Mouse (Mus musculus) thymus, adult 2 months (tissue): ENCODE measurements at regions not wholly inside any gene's neighbourhood (a gene's known extent, or its start where the extent isn't known, plus 50 kb on each side); places are given as distances from the start of the nearest gene placed in this dataset.
"Not testable (repeated sequence)": the region's sequence is repeated elsewhere in the genome, so short reads cannot be mapped to it uniquely, and the experiment has no call there.

Source experiments
- DNase-seq: peaks from one replicate; pipeline ENCODE4 v3.0.0; 2021
- H3K27ac ChIP-seq: fragments of 200-500 bp; 2 replicates; pipeline ENCODE4 v1.5.1; 2012; ENCODE audit warnings: low read length, control low read depth; ENCODE audit not compliant: control insufficient read depth, insufficient read depth
- H3K27me3 ChIP-seq: fragments of 200-500 bp; 2 replicates; pipeline ENCODE4 v1.6.1; 2012; ENCODE audit warnings: mild to moderate bottlenecking, low read length, moderate library complexity, mixed read lengths; ENCODE audit not compliant: control insufficient read depth, insufficient read depth
- H3K36me3 ChIP-seq: fragments of 200-500 bp; 2 replicates; pipeline ENCODE4 v1.6.1; 2012; ENCODE audit warnings: mild to moderate bottlenecking, low read length, moderate library complexity; ENCODE audit not compliant: control insufficient read depth, insufficient read depth
- H3K4me1 ChIP-seq: fragments of 200-500 bp; replicated peaks from 2 replicates; pipeline ENCODE4 v1.6.1; 2012; ENCODE audit warnings: low read length; ENCODE audit not compliant: control insufficient read depth, insufficient read depth
- H3K4me3 ChIP-seq: fragments of 200-500 bp; 2 replicates; pipeline ENCODE4 v1.5.1; 2012; ENCODE audit warnings: mild to moderate bottlenecking, low read length, control low read depth, moderate library complexity; ENCODE audit not compliant: control insufficient read depth, insufficient read depth
- CTCF ChIP-seq: fragments of 200-500 bp; IDR thresholded peaks from 2 replicates; pipeline ENCODE4 v1.5.1; 2012; ENCODE audit warnings: mild to moderate bottlenecking, control low read depth, low read length, moderate library complexity, borderline replicate concordance; ENCODE audit not compliant: control insufficient read depth, poor library complexity, insufficient read depth; ENCODE audit errors: extremely low read depth
- POLR2A ChIP-seq: fragments of 200-500 bp; IDR thresholded peaks from 2 replicates; pipeline ENCODE4 v1.6.1; 2012; ENCODE audit warnings: mild to moderate bottlenecking, low read length, control low read depth, moderate library complexity; ENCODE audit not compliant: control insufficient read depth, poor library complexity, insufficient read depth; ENCODE audit errors: extremely low read depth
- WGBS: fragments of 180-500 bp; shearing (Covaris S2); methylation state at CpG from one replicate; pipeline ENCODE4 v1.1.7; 2018; 5-methylcytosine and 5-hydroxymethylcytosine counted together

GRCm38 (mm10) chr13:97333801-97334534 is 93.1 kb downstream of the Enc1 start:
- TF ChIP-seq CTCF (no peak), POLR2A (no peak)
- Histone ChIP-seq H3K4me1 (no peaks in the 10 kb centered on the region), H3K27ac (no peak overlapping the region), H3K27me3 (no peaks in the 10 kb centered on the region), H3K36me3 (no peaks in the 10 kb centered on the region), H3K4me3 (no peak overlapping the region)
- 89% methylated on average over 10 of the region's 10 CpGs for WGBS
- no peak for DNase-seq

- no peaks in the 10 kb centered on the region for H3K4me1 ChIP-seq
- H3K27me3 ChIP-seq = no peaks in the 10 kb centered on the region
- H3K36me3 ChIP-seq = no peaks in the 10 kb centered on the region
- no peak for DNase-seq
- WGBS = 98% methylated on average over 14 of the region's 14 CpGs
- no peak overlapping the region for H3K27ac ChIP-seq
- no peak overlapping the region for H3K4me3 ChIP-seq
- TF ChIP-seq CTCF (no peak), POLR2A (no peak)
These were observed 90.2 kb downstream of the Enc1 start for GRCm38 (mm10) chr13:97331072-97331471.

GRCm38 (mm10) chr13:97321307-97321706 is 80.4 kb downstream of the Enc1 start:
- not testable (repeated sequence) for H3K4me1 ChIP-seq, H3K27ac ChIP-seq, H3K36me3 ChIP-seq, DNase-seq, H3K27me3 ChIP-seq, H3K4me3 ChIP-seq
- WGBS = 45% methylated on average over 4 of the region's 4 CpGs

GRCm38 (mm10) chr13:97320756-97321155 is 79.9 kb downstream of the Enc1 start:
- no peak for DNase-seq
- TF ChIP-seq CTCF (no peak), POLR2A (no peak)
- Histone ChIP-seq H3K27me3 (no peaks in the 10 kb centered on the region), H3K4me1 (no peaks in the 10 kb centered on the region), H3K4me3 (no peak overlapping the region), H3K36me3 (no peaks in the 10 kb centered on the region), H3K27ac (no peak overlapping the region)
- WGBS = 40% methylated on average over 4 of the region's 4 CpGs

GRCm38 (mm10) chr13:97320298-97320697 is 79.4 kb downstream of the Enc1 start:
- no peak overlapping the region for H3K27ac ChIP-seq
- 100% methylated on average over 1 of the region's 1 CpGs for WGBS

GRCm38 (mm10) chr13:97317633-97318032 is 76.7 kb downstream of the Enc1 start:
- no peak overlapping the region for H3K4me3 ChIP-seq
- TF ChIP-seq CTCF = no peak
- TF ChIP-seq POLR2A = no peak
- H3K36me3 ChIP-seq = no peaks in the 10 kb centered on the region
- no peaks in the 10 kb centered on the region for H3K4me1 ChIP-seq
- no peak overlapping the region for H3K27ac ChIP-seq
- H3K27me3 ChIP-seq = no peaks in the 10 kb centered on the region
- DNase-seq = no peak
- 87% methylated on average over 3 of the region's 3 CpGs for WGBS

More at GRCm38 (mm10) chr13:97320298-97320697, 79.4 kb downstream of the Enc1 start:
- Histone ChIP-seq H3K4me1 (no peaks in the 10 kb centered on the region), H3K4me3 (no peak overlapping the region), H3K27me3 (no peaks in the 10 kb centered on the region), H3K36me3 (no peaks in the 10 kb centered on the region)
- DNase-seq = no peak
- TF ChIP-seq CTCF (no peak), POLR2A (no peak)
